Mouse (Mus musculus) liver, embryonic 11.5 days (tissue): ENCODE results near the gene Hoxa3. TPM values are rescaled to one million over a fixed set of nuclear protein-coding genes. Genes with fewer than 3 reads are reported as not detected.

ENCODE experiments used
- ATAC-seq: fragments of 200-750 bp; cut with Nextera tagmentation; replicated peaks from 2 replicates; pipeline ENCODE4 v1.8.0; 2017; ENCODE audit warnings: moderate number of reproducible peaks, mild to moderate bottlenecking, moderate TSS enrichment, moderate library complexity; ENCODE audit not compliant: low FRiP score
- DNase-seq: peaks from one replicate; pipeline ENCODE4 v3.0.0-alpha.2; 2017; ENCODE audit warnings: low spot score
- H3K27ac ChIP-seq: fragments of 300-500 bp; sonication (generic); 2 replicates; pipeline ENCODE4 v1.5.1; 2014; ENCODE audit warnings: mild to moderate bottlenecking, low read depth, low read length, control low read depth
- H3K27me3 ChIP-seq: fragments of 300-500 bp; sonication (generic); replicated peaks from 2 replicates; pipeline ENCODE4 v1.6.1; 2014; ENCODE audit warnings: low read length, mixed read lengths; ENCODE audit not compliant: control insufficient read depth, insufficient read depth
- H3K36me3 ChIP-seq: fragments of 300-500 bp; sonication (generic); 2 replicates; pipeline ENCODE4 v1.6.1; 2014; ENCODE audit warnings: mild to moderate bottlenecking, low read length, moderate library complexity, mixed read lengths; ENCODE audit not compliant: control insufficient read depth, insufficient read depth
- H3K4me1 ChIP-seq: fragments of 300-500 bp; sonication (generic); replicated peaks from 2 replicates; pipeline ENCODE4 v1.6.1; 2014; ENCODE audit warnings: low read length, mixed read lengths; ENCODE audit not compliant: control insufficient read depth, insufficient read depth
- H3K4me2 ChIP-seq: fragments of 300-500 bp; sonication (generic); 2 replicates; pipeline ENCODE4 v1.6.1; 2014; ENCODE audit warnings: mild to moderate bottlenecking, control low read depth, moderate library complexity
- H3K4me3 ChIP-seq: fragments of 300-500 bp; sonication (generic); 2 replicates; pipeline ENCODE4 v1.5.1; 2014; ENCODE audit warnings: low read depth, low read length, control low read depth
- H3K9ac ChIP-seq: fragments of 300-500 bp; sonication (generic); 2 replicates; pipeline ENCODE4 v1.6.1; 2014; ENCODE audit warnings: low read depth, low read length, control low read depth
- H3K9me3 ChIP-seq: fragments of 300-500 bp; sonication (generic); 2 replicates; pipeline ENCODE4 v1.6.1; 2016; ENCODE audit warnings: low read length, inconsistent platforms, mixed read lengths; ENCODE audit not compliant: control insufficient read depth
- WGBS: fragments of 180-500 bp; shearing (Covaris S2); extraction: QIAGEN DNeasy Blood & Tissue Kit; methylation state at CpG from one replicate; pipeline ENCODE4 v1.1.7; 2014; 5-methylcytosine and 5-hydroxymethylcytosine counted together
- polyA plus RNA-seq: library from polyadenylated mRNA; unstranded; fragments of >200 nt; fragmentation: Nextera tagmentation; extraction: Ambion mirVana; gene quantifications from 2 replicates; pipeline ENCODE4 v1.2.1, GENCODE M21; 2014

Hoxa3 gene
- polyA plus RNA-seq, 1 experiment from 2014 or later = 2.9 TPM

DNA sequence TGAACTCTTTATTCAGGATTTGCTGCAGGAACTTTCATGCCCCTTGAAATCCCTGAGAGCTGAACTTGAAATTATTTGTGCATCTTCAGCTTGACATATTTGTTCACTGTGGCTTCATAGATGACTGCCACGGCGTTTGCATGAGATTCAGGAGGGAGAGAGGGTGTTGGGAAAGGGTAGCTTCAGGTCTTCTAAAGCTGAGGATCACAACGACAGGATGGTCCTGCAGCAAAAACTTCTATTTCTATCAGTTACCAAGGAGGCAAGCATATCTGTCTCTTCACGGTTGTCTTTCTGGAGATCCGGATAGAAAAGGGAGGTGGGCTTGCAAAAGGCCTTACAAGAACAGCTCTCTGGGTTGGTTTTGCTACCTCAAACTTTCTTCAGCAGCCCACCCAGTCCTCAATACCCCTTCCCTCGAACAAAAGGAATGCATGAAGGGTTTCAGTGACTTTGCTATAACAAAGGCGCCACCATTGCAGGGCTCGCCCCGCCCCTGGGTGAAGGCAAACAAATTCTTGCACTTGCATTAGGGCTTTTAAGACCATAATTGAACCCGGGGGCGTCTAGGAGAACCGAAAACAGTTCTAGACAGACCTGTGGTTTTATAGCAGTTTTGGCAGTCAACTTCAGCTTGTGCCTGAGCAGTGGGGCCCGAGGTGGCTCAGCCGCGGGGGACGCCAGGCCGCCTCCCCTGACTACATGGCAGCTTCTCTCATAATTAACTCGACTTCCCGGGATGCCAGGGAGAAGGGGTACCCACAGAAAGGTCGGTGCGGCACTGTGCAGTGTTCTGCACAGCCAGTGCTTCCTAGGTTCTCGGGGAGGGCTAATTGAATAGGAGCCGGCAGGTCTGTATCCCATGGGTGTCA, 34.9 kb upstream of the Hoxa3 start:
- Histone ChIP-seq H3K36me3 (no peaks in the 10 kb centered on the region), H3K9me3 (no peaks in the 10 kb centered on the region), H3K4me2 (no peak overlapping the region), H3K9ac (no peak overlapping the region), H3K27me3 (peaks cover 100% of the 10 kb centered on the region), H3K4me1 (no peaks in the 10 kb centered on the region), H3K4me3 (no peak overlapping the region), H3K27ac (no peak overlapping the region)
- 3% methylated on average over 23 of the region's 23 CpGs for WGBS
- ATAC-seq (no peak), DNase-seq (peak; percentile 39)

DNA sequence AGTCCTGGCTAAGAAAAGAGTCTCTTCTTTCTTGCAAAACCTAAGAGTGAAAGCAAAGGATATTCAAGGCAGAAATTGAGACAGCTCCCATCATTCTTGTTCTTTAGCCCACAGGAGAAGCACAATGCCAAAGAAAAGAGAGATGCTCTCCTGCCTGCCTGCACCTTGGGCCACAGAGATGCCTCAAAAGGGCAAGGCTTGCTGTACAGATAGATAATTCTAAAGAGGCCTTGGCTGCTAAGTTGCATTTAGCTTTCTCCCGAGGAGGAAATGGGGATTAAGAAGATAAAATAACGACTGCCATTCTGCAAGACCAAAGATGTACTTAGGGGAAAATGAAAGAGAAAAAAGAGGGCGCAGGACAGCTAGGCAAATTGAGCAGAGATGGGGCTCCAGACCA, 33.8 kb upstream of the Hoxa3 start:
- no peak overlapping the region for H3K9ac ChIP-seq
- peaks cover 100% of the 10 kb centered on the region for H3K27me3 ChIP-seq
- WGBS = 4% methylated on average over 3 of the region's 3 CpGs
- no peak overlapping the region for H3K4me2 ChIP-seq
- no peaks in the 10 kb centered on the region for H3K36me3 ChIP-seq
- H3K27ac ChIP-seq = no peak overlapping the region
- no peak overlapping the region for H3K4me3 ChIP-seq
- H3K9me3 ChIP-seq = no peaks in the 10 kb centered on the region
- H3K4me1 ChIP-seq = no peaks in the 10 kb centered on the region
- no peak for DNase-seq
- ATAC-seq = no peak

DNA sequence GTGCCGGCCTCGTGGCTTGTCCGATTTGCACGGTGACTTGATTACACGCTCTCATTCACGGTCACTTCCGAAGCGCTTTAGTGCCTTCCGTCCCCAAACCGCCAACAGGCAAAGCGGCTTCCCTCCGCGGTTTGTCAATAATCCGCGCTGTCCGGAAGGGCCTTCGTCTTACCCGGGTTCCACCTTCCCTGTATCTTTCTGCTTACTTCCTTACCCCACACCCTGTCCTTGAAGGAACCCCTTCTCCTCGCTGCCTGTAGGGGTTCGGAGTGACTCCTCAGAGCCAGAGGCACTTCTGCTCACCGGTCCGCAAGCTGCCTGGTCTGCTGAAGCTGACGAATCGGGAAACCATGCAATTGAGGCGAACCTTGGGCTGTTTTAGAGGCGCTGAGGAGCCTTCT, 33.3 kb upstream of the Hoxa3 start:
- DNase-seq (peak; percentile 43), ATAC-seq (no peak)
- Histone ChIP-seq H3K9ac (no peak overlapping the region), H3K4me1 (no peaks in the 10 kb centered on the region), H3K27me3 (peaks cover 100% of the 10 kb centered on the region), H3K36me3 (no peaks in the 10 kb centered on the region), H3K27ac (no peak overlapping the region), H3K4me3 (no peak overlapping the region), H3K4me2 (no peak overlapping the region), H3K9me3 (no peaks in the 10 kb centered on the region)
- WGBS = under 1% methylated on average over 26 of the region's 26 CpGs

DNA sequence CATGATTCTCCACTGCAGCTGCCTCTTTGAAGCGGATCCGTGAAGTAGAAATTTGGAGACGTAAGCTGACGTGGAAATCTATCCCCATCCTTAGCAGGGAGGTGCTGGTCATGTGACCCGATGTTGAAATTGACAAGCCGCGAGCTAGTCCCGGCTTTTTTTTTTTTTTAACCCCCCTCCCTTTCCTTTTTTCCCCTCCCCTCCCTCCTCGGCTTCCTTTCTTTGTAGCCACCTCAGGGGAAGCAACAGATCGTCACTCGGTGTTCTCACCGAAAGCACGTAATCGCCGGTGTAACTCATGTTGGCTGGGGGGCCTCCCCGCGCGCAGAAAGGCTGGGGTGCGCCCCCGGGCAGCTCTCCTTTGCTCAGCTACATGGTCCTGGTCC, 32.6 kb upstream of the Hoxa3 start, which contains the start of gene Hoxa11:
Hoxa11 (minus strand) TSS at position 54 of the 386 bp plus-strand sequence.
- ATAC-seq (no peak), DNase-seq (no peak)
- Histone ChIP-seq H3K36me3 (no peaks in the 10 kb centered on the region), H3K4me3 (0 out of 2 replicates have a peak within 1 kb of the TSS, but pooled peaks have one; percentile 10), H3K4me1 (no peaks in the 10 kb centered on the region), H3K27ac (no peak within 1 kb of the TSS), H3K9me3 (no peaks in the 10 kb centered on the region), H3K4me2 (no peak within 1 kb of the TSS), H3K9ac (no peak within 1 kb of the TSS), H3K27me3 (peaks cover 100% of the 10 kb centered on the region)
- WGBS = 1% methylated on average over 20 of the region's 20 CpGs

DNA sequence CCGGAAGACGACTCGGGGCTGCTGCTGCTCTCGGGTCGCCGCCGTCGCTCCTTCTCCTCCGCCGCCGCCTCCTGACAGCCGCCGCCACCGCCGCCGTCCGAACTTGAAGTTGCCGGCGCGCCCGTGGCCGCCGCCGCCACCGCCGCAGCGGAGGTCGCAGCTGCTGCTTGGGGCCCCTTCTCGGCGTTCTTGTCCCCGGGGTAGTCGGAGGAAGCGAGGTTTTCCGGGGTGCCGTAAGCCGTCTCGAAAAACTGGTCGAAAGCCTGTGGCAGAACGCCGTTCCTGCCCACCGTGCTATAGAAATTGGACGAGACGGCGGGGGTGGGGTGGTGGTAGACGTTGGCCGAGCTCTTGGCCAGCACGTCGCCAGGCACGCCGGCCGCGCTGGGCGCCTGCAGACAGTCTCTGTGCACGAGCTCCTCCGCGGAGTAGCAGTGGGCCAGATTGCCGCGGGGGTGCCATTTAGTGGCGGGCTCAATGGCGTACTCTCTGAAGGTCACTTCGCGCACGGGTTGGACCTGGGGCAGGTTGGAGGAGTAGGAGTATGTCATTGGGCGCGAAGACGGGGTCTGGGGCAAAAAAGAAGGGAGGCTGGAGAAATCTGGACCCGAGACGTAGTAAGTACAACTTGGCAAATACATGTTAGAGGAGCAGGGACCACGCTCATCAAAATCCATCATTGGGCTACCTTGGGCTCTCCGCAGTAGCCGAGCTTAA, 32.1 kb upstream of the Hoxa3 start:
- WGBS = 2% methylated on average over 65 of the region's 71 CpGs
- ATAC-seq (no peak), DNase-seq (peak; percentile 57)
- Histone ChIP-seq H3K36me3 (no peaks in the 10 kb centered on the region), H3K27ac (no peak overlapping the region), H3K27me3 (peaks cover 100% of the 10 kb centered on the region), H3K4me3 (0 out of 2 replicates have a peak overlapping the region, but pooled peaks have one; percentile 10), H3K4me1 (no peaks in the 10 kb centered on the region), H3K4me2 (no peak overlapping the region), H3K9me3 (no peaks in the 10 kb centered on the region), H3K9ac (no peak overlapping the region)

DNA sequence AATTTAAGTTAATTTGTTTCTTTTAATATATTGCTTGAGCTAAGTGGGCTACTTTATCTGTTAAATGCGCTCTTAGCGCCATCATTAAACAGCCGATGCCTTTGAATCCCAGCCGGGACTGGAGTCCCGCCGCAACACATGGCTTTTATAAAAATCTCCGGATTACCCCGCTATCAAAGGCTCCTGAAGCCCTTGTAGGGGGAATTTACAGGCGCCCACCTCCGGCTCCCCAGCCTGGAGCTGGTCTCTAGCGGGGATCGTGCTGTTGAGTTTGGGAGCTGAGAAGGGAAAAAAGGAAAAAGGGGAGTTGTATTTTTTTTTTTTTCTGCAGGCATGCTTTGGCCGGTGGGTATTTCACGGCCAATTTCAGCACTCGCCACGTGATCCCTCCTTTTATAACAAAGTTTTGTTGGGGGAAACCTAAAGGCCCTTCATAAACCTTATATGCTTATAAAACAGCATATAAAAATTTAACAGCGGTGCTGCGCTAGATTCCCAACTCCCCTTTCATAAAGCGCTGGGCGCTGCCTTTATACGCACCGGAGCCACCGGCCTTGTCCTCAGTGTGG, 31.4 kb upstream of the Hoxa3 start:
- H3K9me3 ChIP-seq = no peaks in the 10 kb centered on the region
- WGBS = 2% methylated on average over 23 of the region's 23 CpGs
- H3K27me3 ChIP-seq = peaks cover 100% of the 10 kb centered on the region
- no peaks in the 10 kb centered on the region for H3K36me3 ChIP-seq
- H3K4me1 ChIP-seq = no peaks in the 10 kb centered on the region
- no peak overlapping the region for H3K27ac ChIP-seq
- no peak overlapping the region for H3K9ac ChIP-seq
- H3K4me3 ChIP-seq = 0 out of 2 replicates have a peak overlapping the region, but pooled peaks have one; percentile 10
- DNase-seq = no peak
- ATAC-seq = no peak
- no peak overlapping the region for H3K4me2 ChIP-seq

DNA sequence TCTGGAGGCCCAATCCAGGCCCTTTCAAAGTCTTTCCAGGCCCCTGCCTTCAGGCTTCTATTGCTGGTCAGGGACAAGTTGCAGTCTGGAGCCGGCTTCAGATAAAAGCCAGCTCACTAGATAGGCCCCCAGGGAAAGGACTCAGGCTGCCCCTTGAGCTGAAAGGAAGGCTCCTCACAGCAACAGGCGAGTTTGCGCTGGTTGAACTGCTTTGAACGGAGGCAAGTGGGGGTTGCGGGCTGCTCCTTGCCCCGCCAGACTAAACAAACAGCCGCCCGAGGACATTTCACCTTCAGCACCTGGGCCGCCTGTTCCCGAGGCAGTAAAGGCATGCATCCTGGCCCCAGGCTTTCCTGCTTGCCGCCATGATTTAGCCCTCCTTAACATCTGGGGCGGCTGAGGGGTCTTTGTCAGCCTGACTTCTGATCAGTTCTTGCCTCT, 30.6 kb upstream of the Hoxa3 start:
- Histone ChIP-seq H3K4me1 (no peaks in the 10 kb centered on the region), H3K4me3 (no peak overlapping the region), H3K27ac (no peak overlapping the region), H3K27me3 (peaks cover 98% of the 10 kb centered on the region), H3K36me3 (no peaks in the 10 kb centered on the region), H3K9me3 (no peaks in the 10 kb centered on the region), H3K4me2 (no peak overlapping the region), H3K9ac (no peak overlapping the region)
- no peak for DNase-seq
- WGBS = 3% methylated on average over 12 of the region's 12 CpGs
- ATAC-seq = no peak

DNA sequence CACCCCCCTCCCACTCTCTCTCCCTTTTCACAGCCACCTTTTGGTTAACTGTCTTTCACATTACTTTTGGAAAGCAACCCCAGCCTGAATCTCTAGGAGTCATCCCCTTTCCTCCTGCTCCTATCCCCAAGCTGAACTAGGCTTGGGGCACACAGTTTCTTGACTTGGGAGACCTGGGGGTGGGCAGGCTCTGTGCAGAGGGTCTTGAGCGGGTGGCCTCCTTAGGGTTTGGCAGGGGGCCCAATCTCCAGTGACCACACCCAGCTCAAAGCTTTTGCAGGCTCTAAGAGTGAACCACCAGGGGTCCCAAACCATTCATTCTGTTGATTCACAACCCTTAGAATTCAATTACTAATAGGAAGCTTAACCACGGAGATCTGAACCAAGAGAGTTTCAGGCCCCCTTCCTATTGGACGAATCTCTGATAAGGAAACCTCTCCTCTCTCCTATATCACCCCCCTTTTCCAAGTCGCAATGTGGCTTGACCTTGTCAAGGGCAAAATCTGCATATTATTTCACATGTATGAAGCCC, 29.7 kb upstream of the Hoxa3 start:
- Histone ChIP-seq H3K9me3 (no peaks in the 10 kb centered on the region), H3K4me3 (no peak overlapping the region), H3K27me3 (peaks cover 98% of the 10 kb centered on the region), H3K4me1 (no peaks in the 10 kb centered on the region), H3K36me3 (no peaks in the 10 kb centered on the region), H3K27ac (no peak overlapping the region), H3K9ac (no peak overlapping the region), H3K4me2 (no peak overlapping the region)
- no peak for ATAC-seq
- WGBS = 3% methylated on average over 4 of the region's 4 CpGs
- no peak for DNase-seq
